Mouse (Mus musculus) lung, adult 18-20 months (tissue): Measurements from ENCODE around the gene Tab2.
"Not testable (repeated sequence)": the region's sequence is repeated elsewhere in the genome, so short reads cannot be mapped to it uniquely, and the experiment has no call there.

Source experiments
- DNase-seq, 2 experiments: peaks; one replicate each; pipeline ENCODE4 v3.0.0; 2022; ENCODE audit warnings: mixed read lengths in 2 of 2

Gene Tab2

DNA sequence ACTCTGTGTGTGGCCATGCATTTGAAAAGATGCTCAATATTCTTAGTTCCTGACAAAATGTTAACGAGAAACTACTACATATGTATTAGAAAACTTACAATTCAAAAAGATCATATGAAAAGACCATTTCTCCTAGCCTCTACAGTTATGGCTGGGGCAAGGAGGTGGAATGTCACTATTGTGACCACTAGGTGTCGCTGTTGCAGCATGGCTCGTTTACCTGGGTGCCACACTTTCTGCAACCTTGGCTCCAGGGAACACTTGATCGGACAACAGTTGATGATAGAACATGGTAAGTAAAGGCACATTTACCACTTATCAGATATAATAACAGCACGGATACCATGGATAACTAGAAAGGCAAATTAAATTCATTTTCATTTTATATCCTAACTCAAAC is 72.5 kb downstream of the Tab2 start:
- DNase-seq, result peak; percentile 54 to 71

DNA sequence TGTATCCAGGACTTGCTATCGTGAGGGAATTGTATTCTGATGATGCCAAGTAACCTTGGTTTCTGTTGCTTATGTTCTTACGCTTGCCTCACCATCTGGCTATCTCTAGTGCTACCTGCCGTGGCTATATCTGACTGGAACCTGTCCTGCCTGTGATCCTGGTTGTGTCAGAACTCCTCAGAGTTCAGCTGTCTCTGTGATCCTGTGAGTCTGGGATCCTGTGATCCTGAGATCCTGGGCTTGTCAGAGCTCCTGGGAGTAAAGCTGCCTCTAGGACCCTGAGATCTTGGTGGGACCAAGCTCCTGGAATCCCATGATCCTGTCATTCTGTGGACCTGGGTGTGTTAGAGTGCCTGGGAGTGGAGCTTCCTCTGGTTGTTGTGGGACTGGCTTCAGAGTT is 74.1 kb downstream of the Tab2 start:
- DNase-seq, result no peak

- DNase-seq, result not testable (repeated sequence)
Measured at GRCm38 (mm10) chr10:7880283-7880682, 75.7 kb downstream of the Tab2 start.

GRCm38 (mm10) chr10:7874194-7874593 is 81.8 kb downstream of the Tab2 start:
- no peak for DNase-seq

GRCm38 (mm10) chr10:7871381-7872020 is 84.5 kb downstream of the Tab2 start:
- no peak for DNase-seq

DNA sequence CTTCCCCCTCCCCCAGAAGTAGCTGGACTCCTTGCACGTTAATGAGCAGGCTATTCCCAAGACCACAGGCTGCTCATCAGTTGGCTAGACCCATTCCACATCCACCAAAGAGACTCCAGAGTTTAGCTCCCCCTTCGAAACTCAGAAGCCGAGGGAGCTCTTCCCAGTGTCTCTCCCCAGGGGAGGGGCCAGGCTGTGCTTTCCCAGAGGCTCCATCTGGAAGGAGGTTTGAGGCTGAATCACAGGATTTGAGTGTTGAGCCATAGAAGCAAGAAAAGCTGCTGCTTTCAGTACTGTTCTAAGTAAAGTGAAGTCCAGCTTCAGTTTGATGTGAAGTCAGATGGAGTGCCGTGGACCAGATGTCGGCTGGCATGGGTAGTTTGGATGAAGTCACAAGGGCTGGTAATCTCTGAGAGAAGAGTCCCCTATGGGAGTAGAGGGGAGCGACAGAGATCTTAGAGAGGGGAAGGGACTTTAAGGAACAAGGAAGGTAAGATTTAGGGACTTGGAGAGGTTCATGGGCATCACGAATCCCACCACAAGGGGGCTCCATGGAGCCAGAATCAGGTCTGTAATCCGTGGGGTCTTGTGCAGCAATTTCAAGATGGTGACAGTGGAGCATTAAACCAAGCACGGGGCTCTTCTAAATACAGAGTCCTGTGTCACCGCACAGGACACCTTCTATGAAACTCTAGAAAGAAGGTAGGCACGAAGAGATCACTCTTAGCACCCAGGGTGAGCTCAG is 85.3 kb downstream of the Tab2 start:
- no peak for DNase-seq

DNA sequence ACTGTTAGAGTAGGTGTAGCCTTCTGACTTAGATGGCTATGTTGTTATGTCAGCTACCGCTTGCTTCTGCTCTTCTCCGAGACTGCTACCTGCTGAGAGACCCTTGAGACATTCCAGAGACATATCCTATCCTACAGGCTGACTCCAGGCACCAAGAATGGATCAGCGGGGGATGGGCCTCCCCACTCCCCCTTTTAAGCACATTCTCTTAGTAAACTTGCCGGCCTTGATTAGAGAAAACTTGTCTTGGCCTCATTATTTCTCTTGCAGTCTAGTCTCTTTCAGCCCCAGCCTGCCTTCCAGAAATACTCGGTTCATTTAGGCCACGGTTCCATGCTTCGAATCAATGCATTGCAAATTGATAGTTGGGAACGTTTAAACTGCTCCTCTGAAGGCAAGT is 86.3 kb downstream of the Tab2 start:
- DNase-seq, result no peak

DNA sequence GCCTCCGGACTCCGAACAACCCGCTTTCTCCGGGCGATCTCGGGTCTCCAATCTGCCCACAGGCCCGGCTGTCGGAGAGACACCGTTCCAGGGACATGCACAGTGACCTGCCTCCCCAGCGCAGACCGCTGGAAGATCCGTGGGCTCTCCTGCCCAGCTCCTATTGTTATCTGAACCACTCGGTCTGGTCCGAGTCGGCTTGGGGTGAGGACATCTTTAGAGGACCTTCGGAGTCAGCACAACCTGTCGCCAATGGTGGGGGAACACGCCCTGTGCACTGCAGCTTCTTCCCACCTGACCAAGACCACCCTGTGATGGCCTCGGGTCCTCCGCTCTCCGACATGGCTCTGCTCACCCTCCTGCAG is 88.4 kb downstream of the Tab2 start:
- no peak for DNase-seq

GRCm38 (mm10) chr10:7866762-7867665 is 89.0 kb downstream of the Tab2 start:
- DNase-seq, result no peak

DNA sequence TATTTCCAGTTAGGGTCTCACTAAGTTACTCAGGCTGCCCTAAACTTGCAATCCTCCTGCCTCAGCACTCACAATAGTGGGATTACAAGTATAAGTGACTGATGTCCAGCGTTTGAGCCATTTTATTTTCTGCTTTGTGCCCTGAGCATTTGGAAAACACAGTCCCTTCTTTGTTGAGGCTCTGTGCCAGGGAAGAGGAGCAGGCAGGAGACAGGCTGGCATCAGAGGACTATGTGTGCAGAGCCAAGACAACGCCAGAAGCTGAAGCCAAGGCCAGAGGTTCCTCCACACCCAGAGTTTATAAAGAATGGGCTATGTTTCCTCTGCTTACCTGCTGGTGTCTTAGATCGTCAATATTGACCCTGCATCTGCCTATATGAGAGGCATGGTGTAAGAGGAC is 91.2 kb downstream of the Tab2 start:
- DNase-seq, result no peak

DNA sequence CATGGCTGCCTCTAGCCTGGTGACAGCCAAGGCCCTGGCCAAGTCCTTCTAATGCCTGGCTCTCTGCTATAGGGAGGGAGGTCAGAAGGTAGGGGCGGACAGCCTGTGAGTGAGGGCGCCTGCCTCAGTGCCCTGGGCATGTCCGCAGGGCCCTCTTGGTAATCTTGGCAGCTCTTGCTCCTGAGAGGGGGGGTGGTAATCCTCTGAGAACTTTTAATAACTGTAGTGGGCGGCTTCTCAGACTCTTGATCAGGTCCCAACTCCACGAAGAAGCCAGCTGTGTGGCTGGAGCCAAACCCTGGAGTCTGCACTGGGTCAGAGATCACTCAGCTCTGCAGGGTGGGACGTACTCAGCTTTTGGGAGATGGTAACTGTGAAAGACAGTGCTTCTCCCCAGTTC is 91.8 kb downstream of the Tab2 start:
- DNase-seq, result no peak

GRCm38 (mm10) chr10:7863411-7863810 is 92.6 kb downstream of the Tab2 start:
- DNase-seq, result no peak

DNA sequence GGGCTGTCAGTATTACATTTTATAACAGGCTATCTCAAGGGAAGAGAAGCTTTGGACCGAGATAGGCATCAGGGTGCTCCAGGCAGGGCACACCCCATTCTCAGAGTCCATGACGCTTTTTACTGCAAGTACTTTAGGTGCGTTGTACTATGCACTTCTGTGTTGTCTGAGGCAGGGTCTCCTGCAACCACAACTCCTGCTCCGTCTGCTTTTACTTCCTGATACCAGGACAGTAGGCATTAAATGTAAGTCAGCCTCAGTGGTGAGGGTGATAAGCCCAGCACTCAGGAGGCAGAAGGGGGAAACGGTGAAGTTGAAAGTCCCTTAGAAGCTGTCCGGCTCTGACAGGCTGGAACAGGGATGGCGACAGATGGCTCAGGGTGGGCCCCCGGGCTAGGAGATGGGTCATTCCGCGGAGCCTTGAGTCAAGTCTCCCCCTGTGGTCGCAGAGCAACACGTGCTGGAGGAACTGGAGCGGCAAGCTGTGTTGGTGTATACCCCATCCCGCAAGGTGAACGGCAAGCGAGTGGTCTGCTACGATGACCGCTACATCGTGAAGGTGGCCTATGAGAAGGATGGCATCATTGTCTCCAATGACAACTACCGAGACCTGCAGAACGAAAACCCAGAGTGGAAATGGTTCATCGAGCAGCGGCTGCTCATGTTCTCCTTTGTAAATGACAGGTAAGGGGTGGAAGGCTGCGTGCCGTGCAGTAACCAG is 93.9 kb downstream of the Tab2 start:
- no peak for DNase-seq

DNA sequence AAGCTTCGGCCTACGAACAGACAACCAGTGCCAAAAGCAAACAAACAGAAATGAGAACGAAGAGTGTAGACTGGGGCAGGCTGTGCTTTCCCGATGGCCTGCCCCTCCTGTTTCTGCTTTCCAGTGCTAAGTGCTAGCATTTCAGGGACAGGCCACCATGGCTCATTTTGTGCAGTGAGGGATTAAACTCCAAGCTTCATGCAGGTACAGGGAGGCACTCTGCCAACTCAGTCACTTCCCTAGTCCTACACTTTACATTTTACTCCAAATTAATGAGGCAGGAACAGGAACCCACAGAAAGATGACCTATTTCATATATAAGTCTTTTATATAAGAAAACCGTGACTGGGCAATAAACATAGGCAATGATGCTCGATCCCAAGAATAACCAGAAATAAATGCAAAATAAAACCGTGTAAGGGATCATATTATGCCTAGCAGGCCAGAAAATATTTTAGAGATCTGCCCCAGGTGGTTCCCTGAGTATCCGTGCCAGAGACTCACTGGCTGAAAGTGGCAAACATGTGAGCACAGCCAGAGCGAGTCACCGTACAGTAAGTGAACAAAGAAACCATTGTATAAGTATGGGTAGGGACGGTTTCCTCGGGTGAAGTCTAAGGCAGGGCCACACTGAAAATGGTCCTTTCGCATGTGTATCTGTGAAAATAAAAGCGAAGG is 94.6 kb downstream of the Tab2 start:
- no peak for DNase-seq

- no peak for DNase-seq
Measured at GRCm38 (mm10) chr10:7860494-7860893, 95.5 kb downstream of the Tab2 start.
